Mouse (Mus musculus) small intestine, adult 2 months (tissue): ENCODE results near the gene Ahcy. TPM values are rescaled to one million over a fixed set of nuclear protein-coding genes. Genes with fewer than 3 reads are reported as not detected.
"Not testable (repeated sequence)": the region's sequence is repeated elsewhere in the genome, so short reads cannot be mapped to it uniquely, and the experiment has no call there.

Source experiments
- H3K27ac ChIP-seq: fragments of 200-500 bp; 2 replicates; pipeline ENCODE4 v1.5.1; 2012; ENCODE audit warnings: low read depth, low read length, control low read depth, inconsistent platforms; ENCODE audit not compliant: insufficient read depth
- H3K27me3 ChIP-seq: fragments of 200-500 bp; 2 replicates; pipeline ENCODE4 v1.6.1; 2012; ENCODE audit warnings: mild to moderate bottlenecking, moderate library complexity, low read length, inconsistent platforms; ENCODE audit not compliant: control insufficient read depth, insufficient read depth
- H3K36me3 ChIP-seq: fragments of 200-500 bp; 2 replicates; pipeline ENCODE4 v1.6.1; 2012; ENCODE audit warnings: mild to moderate bottlenecking, low read length, control low read depth, inconsistent platforms; ENCODE audit not compliant: control insufficient read depth, insufficient read depth
- H3K4me1 ChIP-seq: fragments of 200-500 bp; 2 replicates; pipeline ENCODE4 v1.6.1; 2012; ENCODE audit warnings: low read length, inconsistent platforms, mixed read lengths; ENCODE audit not compliant: control insufficient read depth, insufficient read depth, insufficient read length
- H3K4me3 ChIP-seq: fragments of 200-500 bp; 2 replicates; pipeline ENCODE4 v1.5.1; 2012; ENCODE audit warnings: low read depth, mild to moderate bottlenecking, control low read depth, inconsistent platforms, low read length, moderate library complexity
- CTCF ChIP-seq: fragments of 200-500 bp; IDR thresholded peaks from 2 replicates; pipeline ENCODE4 v1.5.1; 2012; ENCODE audit warnings: low read depth, mild to moderate bottlenecking, control low read depth, inconsistent platforms, low read length, moderate library complexity, mixed read lengths; ENCODE audit not compliant: insufficient replicate concordance, insufficient read length; ENCODE audit errors: extremely low read depth
- POLR2A ChIP-seq: fragments of 200-500 bp; IDR thresholded peaks from 2 replicates; pipeline ENCODE4 v1.6.1; 2012; ENCODE audit warnings: low read depth, mild to moderate bottlenecking, control low read depth, inconsistent platforms, low read length, moderate library complexity
- WGBS: fragments of 180-500 bp; shearing (Covaris S2); methylation state at CpG from one replicate; pipeline ENCODE4 v1.1.7; 2018; 5-methylcytosine and 5-hydroxymethylcytosine counted together
- polyA plus RNA-seq: library from polyadenylated mRNA; depleted of rRNA; stranded (reverse); fragments of >200 nt; gene quantifications from 2 replicates; pipeline ENCODE4 v1.2.3, GENCODE M21; 2012; rRNA removed

Gene Ahcy
- polyA plus RNA-seq, 1 experiment = 98.7 TPM

DNA sequence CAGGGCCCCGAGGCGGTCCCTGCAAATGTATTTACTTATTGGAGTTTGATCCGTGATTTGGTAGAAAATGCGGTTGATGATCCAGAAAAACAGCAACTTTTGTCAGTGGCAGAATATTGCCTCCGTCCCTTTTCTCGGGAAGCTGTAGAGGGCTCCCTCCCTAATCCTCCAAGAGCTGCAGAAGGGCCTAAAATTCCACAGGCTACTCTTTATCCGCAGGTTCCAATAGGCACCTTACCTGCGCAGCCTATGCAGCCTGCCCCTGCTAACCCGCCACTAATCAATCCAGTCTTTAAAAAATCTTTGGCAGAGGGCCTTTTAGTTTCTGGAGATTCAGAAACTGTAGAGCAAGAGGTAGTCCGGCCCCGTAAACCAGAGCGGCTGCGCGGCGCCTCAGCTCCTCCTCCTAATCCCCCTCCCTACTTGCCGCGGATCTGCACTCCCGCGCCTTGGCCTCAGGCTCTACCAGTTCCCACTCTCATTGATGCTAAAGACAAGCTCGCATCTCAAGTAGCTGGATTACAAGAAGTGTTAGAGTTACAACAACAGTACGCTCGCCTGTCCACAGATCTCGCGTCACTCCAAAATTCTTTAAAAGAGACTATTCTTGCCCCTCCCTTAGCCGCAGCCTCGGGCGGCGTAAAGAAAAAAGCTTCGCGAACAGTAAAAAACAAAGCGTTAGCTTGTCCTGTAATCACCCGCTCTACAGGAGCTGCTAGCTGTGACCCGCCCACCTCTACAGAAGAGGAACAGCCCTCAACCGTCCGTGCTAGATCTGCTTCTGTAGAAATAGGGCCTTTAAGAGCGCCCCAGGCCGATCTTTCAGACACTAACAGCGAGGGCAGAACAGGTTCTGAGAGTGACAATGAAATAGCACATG is 55.3 kb downstream of the Ahcy start:
- Histone ChIP-seq H3K27ac (peak overlapping the region; percentile 25; the same call in 1 of the 2 replicates), H3K27me3 (no peaks in the 10 kb centered on the region), H3K4me3 (peak overlapping the region; percentile 60), H3K4me1 (no peaks in the 10 kb centered on the region), H3K36me3 (no peaks in the 10 kb centered on the region)
- TF ChIP-seq POLR2A = no peak
- TF ChIP-seq CTCF = no peak
- under 1% methylated on average over 38 of the region's 38 CpGs for WGBS

DNA sequence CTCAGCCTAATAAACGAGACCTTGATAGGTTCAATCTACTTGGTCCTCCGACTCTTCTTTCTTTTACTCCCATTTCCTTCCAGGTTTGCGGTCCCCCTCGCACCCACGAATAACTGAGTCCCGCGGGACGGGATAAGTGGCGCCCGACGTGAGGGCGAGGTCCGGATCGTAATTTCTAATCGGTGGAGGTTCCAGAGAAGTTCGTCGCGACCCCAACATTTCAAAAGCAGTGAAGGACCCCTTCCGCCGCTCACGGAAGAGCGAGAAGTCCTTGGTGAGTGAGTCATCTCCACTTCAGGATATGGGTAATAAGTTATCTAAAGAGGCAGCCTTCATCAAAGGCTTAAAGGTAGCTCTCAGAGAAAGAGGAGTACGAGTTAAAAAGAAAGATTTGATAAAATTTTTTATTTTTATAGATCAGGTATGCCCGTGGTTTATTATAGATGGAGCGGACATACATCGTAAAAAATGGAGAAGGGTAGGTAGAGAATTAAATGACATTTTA is 56.0 kb downstream of the Ahcy start, which contains the start of gene Gm14226:
Gene Gm14226, plus strand, starts transcription at position 16 of the 505 bp plus-strand sequence.
- WGBS = 3% methylated on average over 24 of the region's 26 CpGs
- Histone ChIP-seq H3K27ac (peak within 1 kb of the TSS; percentile 25; the same call in 1 of the 2 replicates), H3K4me3 (peak within 1 kb of the TSS; percentile 60)
- not testable (repeated sequence) for H3K36me3 ChIP-seq, H3K27me3 ChIP-seq, H3K4me1 ChIP-seq

DNA sequence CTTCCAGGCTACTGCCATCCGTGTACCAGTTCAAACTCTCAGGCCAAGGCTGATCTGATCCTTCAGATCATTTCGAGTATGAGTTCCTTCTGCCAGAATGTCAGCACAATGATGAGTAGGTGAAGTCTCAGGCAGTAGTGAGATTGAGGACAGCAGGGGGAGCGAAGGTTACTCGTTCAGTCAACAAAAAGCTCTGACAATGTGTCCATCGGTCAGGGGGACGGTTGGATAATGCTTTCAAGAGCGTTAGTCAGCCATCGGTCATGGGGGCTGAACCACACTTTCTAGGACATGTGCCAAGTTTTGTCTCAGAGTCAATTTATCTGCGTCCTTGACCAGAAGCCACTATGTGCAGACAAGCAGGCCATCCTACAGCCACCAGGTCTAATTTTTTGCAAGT is 57.5 kb downstream of the Ahcy start:
- not testable (repeated sequence) for H3K4me1 ChIP-seq, H3K4me3 ChIP-seq, H3K27me3 ChIP-seq, H3K27ac ChIP-seq, H3K36me3 ChIP-seq
- 49% methylated on average over 7 of the region's 9 CpGs for WGBS

DNA sequence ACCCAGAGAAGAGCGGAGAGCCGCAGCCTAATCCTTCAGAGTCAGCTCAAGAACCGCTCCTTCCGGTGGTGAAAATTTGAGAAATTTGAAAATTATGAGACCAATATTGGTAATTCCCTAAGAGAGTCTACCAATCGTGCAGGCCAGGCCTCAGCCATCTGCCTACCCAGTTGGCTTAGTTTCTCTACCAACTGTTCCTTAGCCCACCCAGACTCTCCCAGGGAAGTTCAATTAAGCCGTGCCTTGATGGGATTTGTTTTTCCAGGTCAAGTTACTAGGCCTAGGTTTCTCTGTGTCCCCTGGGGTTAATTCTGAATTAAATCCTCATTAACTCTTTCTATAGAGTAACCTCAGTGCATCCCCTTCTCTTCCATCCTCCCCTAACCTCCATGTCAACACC is 61.3 kb downstream of the Ahcy start:
- WGBS = 92% methylated on average over 6 of the region's 6 CpGs
- Histone ChIP-seq H3K27me3 (no peaks in the 10 kb centered on the region), H3K36me3 (no peaks in the 10 kb centered on the region), H3K4me3 (no peak overlapping the region), H3K4me1 (no peaks in the 10 kb centered on the region), H3K27ac (no peak overlapping the region)
- TF ChIP-seq POLR2A (no peak), CTCF (no peak)

DNA sequence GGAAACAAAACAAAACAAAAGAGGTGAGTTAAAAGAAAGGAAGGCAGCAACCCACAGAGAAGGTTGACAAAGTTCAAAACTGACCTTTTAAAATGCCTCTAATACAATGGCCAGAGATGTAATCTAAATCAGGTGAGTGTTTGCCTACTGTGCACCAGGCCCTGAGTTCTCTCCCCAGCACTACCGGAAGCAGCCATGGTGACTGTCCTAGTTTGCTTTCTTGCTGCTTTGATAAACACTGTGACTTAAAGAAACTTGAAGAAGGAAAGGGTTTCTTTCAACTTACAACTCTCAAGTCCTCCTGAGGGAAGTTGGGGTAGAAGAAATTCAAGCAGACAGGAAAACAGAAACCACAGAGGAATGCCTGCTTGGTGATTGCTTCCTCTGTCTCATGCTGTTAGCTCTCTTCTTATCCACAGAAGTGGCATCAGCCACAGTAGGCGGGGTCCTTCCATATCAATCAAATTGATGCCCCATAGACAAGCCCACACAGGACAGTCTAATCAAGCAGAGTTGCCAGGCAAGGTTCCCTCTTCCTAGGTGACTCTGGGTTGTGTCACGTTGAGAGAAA is 63.1 kb downstream of the Ahcy start:
- 59% methylated on average over 3 of the region's 3 CpGs for WGBS
- Histone ChIP-seq H3K4me3 (no peak overlapping the region), H3K4me1 (no peaks in the 10 kb centered on the region), H3K27me3 (no peaks in the 10 kb centered on the region), H3K27ac (no peak overlapping the region), H3K36me3 (no peaks in the 10 kb centered on the region)
- TF ChIP-seq POLR2A = no peak
- no peak for TF ChIP-seq CTCF

Other genes with a start within 250 kb of the Ahcy start
- gene Eif2s2, start 181.6 kb downstream of the Ahcy start, polyA plus RNA-seq = 1.4 and 2.1 TPM in 2 replicates
- not detected in 2 replicates for gene Gm14226, start 56.2 kb downstream of the Ahcy start, polyA plus RNA-seq
- 2.6 and 9.6 TPM in 2 replicates for gene Itch, start 59.0 kb upstream of the Ahcy start, polyA plus RNA-seq
- gene Dynlrb1, start 162.0 kb upstream of the Ahcy start, polyA plus RNA-seq = 55.3 and 99.3 TPM in 2 replicates
- gene Map1lc3a, start 201.8 kb upstream of the Ahcy start, polyA plus RNA-seq = 85.8 and 215 TPM in 2 replicates